Mouse (Mus musculus) megakaryocyte progenitor cell, adult 5-6 weeks (primary cell): Measurements from ENCODE around the gene Defa32. TPM values are rescaled to one million over a fixed set of nuclear protein-coding genes. Genes with fewer than 3 reads are reported as not detected.
"Not testable (repeated sequence)": the region's sequence is repeated elsewhere in the genome, so short reads cannot be mapped to it uniquely, and the experiment has no call there.

Experiments
- ATAC-seq: replicated peaks from 2 replicates; pipeline ENCODE4 v1.8.0; 2016; ENCODE audit warnings: mild to moderate bottlenecking, moderate TSS enrichment, inconsistent platforms; ENCODE audit not compliant: poor library complexity
- total RNA-seq, 2 experiments: library from RNA; stranded (forward) in 1 of 2; stranded (reverse) in 1 of 2; fragments of 157-497, 149-512 nt in 1 of 2; fragments of 200-1000 nt in 1 of 2; gene quantifications; 2 replicates each; pipeline versions ENCODE4 v1.2.3 to v1.2.4; 2015 to 2017

The Defa32 gene
- not detected in 2 replicates for total RNA-seq (2015)
- total RNA-seq (2017): not detected in 2 replicates

DNA sequence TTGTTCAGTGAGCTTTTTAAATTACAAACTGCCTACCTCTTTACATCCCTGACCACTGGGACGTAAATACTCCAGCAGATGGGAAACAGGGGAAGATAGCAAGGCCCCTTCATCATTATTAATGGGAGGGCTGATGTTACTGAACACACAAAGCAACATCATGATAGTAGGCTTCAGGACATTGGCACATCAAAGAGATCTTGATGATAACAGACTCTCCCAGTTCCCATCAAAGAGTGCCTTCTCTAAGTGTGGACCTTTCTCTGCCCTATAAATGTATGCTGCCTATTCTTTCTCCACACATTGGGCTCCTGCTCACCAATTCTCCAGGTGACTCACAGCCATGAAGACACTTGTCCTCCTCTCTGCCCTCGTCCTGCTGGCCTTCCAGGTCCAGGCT is at the start of gene Defa32:
Gene Defa32, plus strand, starts transcription at position 301 of the 400 bp plus-strand sequence.
- not testable (repeated sequence) for ATAC-seq

DNA sequence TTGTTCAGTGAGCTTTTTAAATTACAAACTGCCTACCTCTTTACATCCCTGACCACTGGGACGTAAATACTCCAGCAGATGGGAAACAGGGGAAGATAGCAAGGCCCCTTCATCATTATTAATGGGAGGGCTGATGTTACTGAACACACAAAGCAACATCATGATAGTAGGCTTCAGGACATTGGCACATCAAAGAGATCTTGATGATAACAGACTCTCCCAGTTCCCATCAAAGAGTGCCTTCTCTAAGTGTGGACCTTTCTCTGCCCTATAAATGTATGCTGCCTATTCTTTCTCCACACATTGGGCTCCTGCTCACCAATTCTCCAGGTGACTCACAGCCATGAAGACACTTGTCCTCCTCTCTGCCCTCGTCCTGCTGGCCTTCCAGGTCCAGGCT is 19.9 kb upstream of the Defa32 start, which contains the start of gene Defa20:
Gene Defa20, plus strand, starts transcription at position 301 of the 400 bp plus-strand sequence.
- not testable (repeated sequence) for ATAC-seq

- not testable (repeated sequence) for ATAC-seq
Observed at GRCm38 (mm10) chr8:21565086-21565485, 36.3 kb downstream of the Defa32 start, which contains the start of gene Defa37. Gene Defa37 (plus strand): TSS chr8:21565386.

Other genes starting within 250 kb of the Defa32 start
- not detected in 2 replicates for gene Defa27, start 213.5 kb upstream of the Defa32 start, total RNA-seq (2015)
- not detected in 2 replicates for gene Defa27, start 213.5 kb upstream of the Defa32 start, total RNA-seq (2017)
- not detected in 2 replicates for gene Defa29, start 202.0 kb upstream of the Defa32 start, total RNA-seq (2015)
- gene Defa29, start 202.0 kb upstream of the Defa32 start, total RNA-seq (2017): not detected in 2 replicates
- not detected in 2 replicates for gene Defa2, start 150.5 kb upstream of the Defa32 start, total RNA-seq (2015)
- not detected in 2 replicates for gene Defa2, start 150.5 kb upstream of the Defa32 start, total RNA-seq (2017)
- not detected in 2 replicates for gene Defa33, start 137.2 kb upstream of the Defa32 start, total RNA-seq (2015)
- gene Defa33, start 137.2 kb upstream of the Defa32 start, total RNA-seq (2017): not detected in 2 replicates
- gene Defa36, start 101.6 kb upstream of the Defa32 start, total RNA-seq (2015): not detected in 2 replicates
- gene Defa36, start 101.6 kb upstream of the Defa32 start, total RNA-seq (2017): not detected in 2 replicates
- not detected in 2 replicates for gene Gm7849, start 72.5 kb upstream of the Defa32 start, total RNA-seq (2015)
- gene Gm7849, start 72.5 kb upstream of the Defa32 start, total RNA-seq (2017): not detected in 2 replicates
- not detected in 2 replicates for gene Defa20, start 19.8 kb upstream of the Defa32 start, total RNA-seq (2015)
- gene Defa20, start 19.8 kb upstream of the Defa32 start, total RNA-seq (2017): not detected in 2 replicates
- gene Defa37, start 36.4 kb downstream of the Defa32 start, total RNA-seq (2015): not detected in 2 replicates
- not detected in 2 replicates for gene Defa37, start 36.4 kb downstream of the Defa32 start, total RNA-seq (2017)
- gene Defa28, start 54.0 kb downstream of the Defa32 start, total RNA-seq (2015): not detected in 2 replicates
- not detected in 2 replicates for gene Defa28, start 54.0 kb downstream of the Defa32 start, total RNA-seq (2017)
- not detected in 2 replicates for gene Gm7861, start 65.5 kb downstream of the Defa32 start, total RNA-seq (2015)
- gene Gm7861, start 65.5 kb downstream of the Defa32 start, total RNA-seq (2017): not detected in 2 replicates
- not detected in 2 replicates for gene Defa26, start 89.2 kb downstream of the Defa32 start, total RNA-seq (2015)
- gene Defa26, start 89.2 kb downstream of the Defa32 start, total RNA-seq (2017): not detected in 2 replicates
- not detected in 2 replicates for gene Defa17, start 126.7 kb downstream of the Defa32 start, total RNA-seq (2015)
- gene Defa17, start 126.7 kb downstream of the Defa32 start, total RNA-seq (2017): not detected in 2 replicates
- gene Defa34, start 136.8 kb downstream of the Defa32 start, total RNA-seq (2015): not detected in 2 replicates
- not detected in 2 replicates for gene Defa34, start 136.8 kb downstream of the Defa32 start, total RNA-seq (2017)
- gene AY761184, start 174.6 kb downstream of the Defa32 start, total RNA-seq (2015): not detected in 2 replicates
- not detected in 2 replicates for gene AY761184, start 174.6 kb downstream of the Defa32 start, total RNA-seq (2017)
- gene Defa24, start 205.5 kb downstream of the Defa32 start, total RNA-seq (2015): not detected in 2 replicates
- gene Defa24, start 205.5 kb downstream of the Defa32 start, total RNA-seq (2017): not detected in 2 replicates